ENCODE assay signal across 16 mouse cellular contexts in genomic region chrX:144986980-144987379, GRCm38 (mm10).
DNase-seq lines count a peak whose midpoint lies in the region.
"Had no signal": no experiment of that assay in that cellular context is flagged by ENCODE, and none has a peak within 500 bp of the region (broad histone marks: within the 10 kb centered on the region; RNA-seq: fewer than 3 reads in every experiment).

No protein-coding gene starts in this region.

- peak; percentile 5 to 6 for DNase-seq in frontal cortex, adult 2 months (ENCODE audit: extremely low spot score in 1 of 2, low spot score in 1 of 2)
- no peak for DNase-seq in frontal cortex, postnatal 14 days (ENCODE audit: low spot score in 2 of 2)
- DNase-seq in right cerebral cortex, adult 18-20 months, result peak; percentile 5
- DNase-seq in right cerebral cortex, postnatal 14 days, result no peak
- peak; percentile 29 for DNase-seq in layer of hippocampus, adult 9-11 months
- peak; percentile 9 for DNase-seq in telencephalon, adult 2 months (ENCODE audit: low read depth, low spot score)
- DNase-seq in spleen, postnatal 4 days (ENCODE audit: low spot score in 2 of 2), result no peak
- DNase-seq in lung, adult 18-20 months, result no peak
- DNase-seq: adrenal gland, adult 2 months; B cell, adult 2 months; cerebellum, postnatal 25 days; heart, postnatal 36 days; kidney, adult 9 months; kidney, postnatal 25 days; midbrain, embryonic 14.5 days; thymus, postnatal 14 days had no signal

Comparison
In these comparisons a context has a peak if more than half of its experiments do, and no peak if none do; other contexts are left out.
1. DNase-seq: peak in frontal cortex, adult 2 months (2 of 2), right cerebral cortex, adult 18-20 months (single experiment), layer of hippocampus, adult 9-11 months (single experiment) and telencephalon, adult 2 months (single experiment); none in frontal cortex, postnatal 14 days (0 of 2), right cerebral cortex, postnatal 14 days (single experiment), spleen, postnatal 4 days (0 of 2) and lung, adult 18-20 months (0 of 2).